Mouse (Mus musculus) hindbrain, embryonic 14.5 days (tissue): Measurements from ENCODE around the gene Vav2. TPM values are rescaled to one million over a fixed set of nuclear protein-coding genes. Genes with fewer than 3 reads are reported as not detected.

Experiments
- ATAC-seq: fragments of 200-750 bp; cut with Nextera tagmentation; 2 replicates; pipeline ENCODE4 v1.8.0; 2017; ENCODE audit warnings: moderate number of reproducible peaks, mild to moderate bottlenecking, moderate TSS enrichment, moderate library complexity; ENCODE audit not compliant: low FRiP score
- DNase-seq: peaks from one replicate; pipeline ENCODE4 v3.0.0-alpha.2; 2015; ENCODE audit warnings: low spot score
- H3K27ac ChIP-seq: fragments of 300-500 bp; sonication (generic); 2 replicates; pipeline ENCODE4 v1.5.1; 2014; ENCODE audit warnings: mild to moderate bottlenecking, moderate library complexity
- H3K27me3 ChIP-seq: fragments of 300-500 bp; sonication (generic); 2 replicates; pipeline ENCODE4 v1.6.1; 2014; ENCODE audit warnings: mild to moderate bottlenecking, low read length, mixed read lengths; ENCODE audit not compliant: control insufficient read depth, insufficient read depth
- H3K36me3 ChIP-seq: fragments of 300-500 bp; sonication (generic); replicated peaks from 2 replicates; pipeline ENCODE4 v1.6.1; 2014; ENCODE audit not compliant: control insufficient read depth, insufficient read depth
- H3K4me1 ChIP-seq: fragments of 300-500 bp; sonication (generic); replicated peaks from 2 replicates; pipeline ENCODE4 v1.6.1; 2014; ENCODE audit warnings: antibody characterized with exemption, low read length, mixed read lengths; ENCODE audit not compliant: control insufficient read depth, insufficient read depth
- H3K4me2 ChIP-seq: fragments of 300-500 bp; sonication (generic); replicated peaks from 2 replicates; pipeline ENCODE4 v1.6.1; 2014; ENCODE audit warnings: mild to moderate bottlenecking, moderate library complexity
- H3K4me3 ChIP-seq: fragments of 300-500 bp; sonication (generic); replicated peaks from 2 replicates; pipeline ENCODE4 v1.5.1; 2014; ENCODE audit warnings: mild to moderate bottlenecking, low read length
- H3K9ac ChIP-seq: fragments of 300-500 bp; sonication (generic); 2 replicates; pipeline ENCODE4 v1.6.1; 2014
- H3K9me3 ChIP-seq: fragments of 300-500 bp; sonication (generic); 2 replicates; pipeline ENCODE4 v1.6.1; 2016; ENCODE audit warnings: low read length; ENCODE audit not compliant: control insufficient read depth
- WGBS: fragments of 180-500 bp; shearing (Covaris S2); extraction: QIAGEN DNeasy Blood & Tissue Kit; methylation state at CpG from one replicate; pipeline ENCODE4 v1.1.7; 2014; 5-methylcytosine and 5-hydroxymethylcytosine counted together
- polyA plus RNA-seq: library from polyadenylated mRNA; unstranded; fragments of >200 nt; fragmentation: Nextera tagmentation; extraction: Ambion mirVana; gene quantifications from 2 replicates; pipeline ENCODE4 v1.2.1, GENCODE M21; 2014

Gene Vav2
- polyA plus RNA-seq, 1 experiment from 2014 or later, result 16.0 TPM

DNA sequence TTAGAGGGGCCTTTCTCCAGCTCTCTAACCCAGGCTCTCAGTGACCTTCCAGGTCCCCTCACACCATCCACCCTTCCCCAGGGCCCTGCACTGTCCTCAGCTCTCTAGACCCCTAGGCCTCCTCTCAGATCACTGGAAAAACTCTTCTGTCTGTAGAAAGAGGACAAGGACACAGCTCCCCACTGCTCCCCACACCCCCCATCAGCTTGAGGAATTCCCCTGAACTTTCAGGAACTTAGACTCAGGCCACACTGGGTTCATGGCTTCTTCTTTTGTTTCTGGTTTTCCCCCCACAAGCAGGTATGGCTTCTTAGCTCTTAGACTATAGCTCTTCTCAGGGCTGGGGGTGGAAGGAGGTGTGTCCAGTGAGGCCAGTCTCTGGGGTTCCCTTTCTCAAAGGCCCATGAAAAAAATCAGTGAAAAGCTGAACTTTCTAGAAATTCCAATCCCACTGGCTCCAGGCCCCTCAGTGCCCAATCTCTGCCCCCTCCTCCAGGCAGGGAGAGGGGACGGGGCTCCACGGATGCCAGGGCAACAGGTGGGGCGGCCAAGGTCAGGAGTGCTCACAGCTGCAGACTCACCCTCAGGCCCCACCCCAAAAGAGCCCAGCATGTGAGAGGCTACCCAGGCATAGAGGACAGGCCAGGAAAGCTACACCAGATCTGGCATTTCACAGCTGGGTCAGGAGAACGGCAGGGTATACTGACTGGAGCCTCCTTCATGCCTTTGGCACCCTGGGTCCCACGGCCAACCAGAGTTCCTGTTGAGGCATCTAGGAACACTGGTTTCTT, 21.5 kb downstream of the Vav2 start:
- DNase-seq (no peak), ATAC-seq (no peak)
- no peak overlapping the region for H3K4me2 ChIP-seq
- H3K4me1 ChIP-seq, result peaks cover 29% of the 10 kb centered on the region
- no peaks in the 10 kb centered on the region for H3K9me3 ChIP-seq
- H3K4me3 ChIP-seq, result no peak overlapping the region
- WGBS, result 54% methylated on average over 5 of the region's 5 CpGs
- no peaks in the 10 kb centered on the region for H3K27me3 ChIP-seq
- H3K36me3 ChIP-seq, result no peaks in the 10 kb centered on the region
- H3K9ac ChIP-seq, result 0 out of 2 replicates have a peak overlapping the region, but pooled peaks have one; percentile 4
- H3K27ac ChIP-seq, result no peak overlapping the region

DNA sequence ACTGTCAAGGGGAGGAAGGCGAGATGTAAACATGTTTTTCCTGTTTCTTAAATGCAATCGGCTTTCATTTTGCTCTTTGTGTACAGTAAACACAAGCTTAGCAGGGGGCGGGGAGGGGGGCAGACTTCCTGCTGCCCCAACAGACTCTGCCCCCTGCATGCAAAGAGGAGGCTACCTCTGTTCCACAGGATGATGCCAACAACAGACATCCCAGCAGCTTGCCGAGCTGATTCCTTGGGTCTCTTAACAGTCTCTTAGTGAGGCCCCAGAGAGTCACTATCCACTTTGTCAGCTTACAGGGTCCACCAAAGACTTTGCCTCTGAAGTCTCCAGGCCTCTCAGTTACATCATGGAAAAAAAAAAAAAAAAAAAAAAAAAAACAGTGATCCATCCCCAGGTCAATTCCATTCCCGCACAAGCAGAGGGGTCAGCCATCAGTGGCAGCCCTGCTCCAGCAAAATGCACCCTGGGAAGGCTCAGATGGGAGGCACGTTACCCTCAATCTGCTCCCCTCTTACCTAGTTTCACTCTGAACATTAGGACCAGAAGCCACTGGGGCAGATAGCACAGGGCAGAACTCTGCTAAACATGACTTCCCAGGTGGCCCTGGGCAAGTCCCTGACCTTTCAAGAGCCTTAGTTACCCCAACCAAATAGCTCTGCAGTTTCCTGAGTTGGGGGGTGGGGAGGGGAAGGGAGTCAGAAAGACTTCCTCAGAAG, 22.3 kb downstream of the Vav2 start:
- H3K4me3 ChIP-seq, result no peak overlapping the region
- H3K4me1 ChIP-seq, result peaks cover 29% of the 10 kb centered on the region
- H3K4me2 ChIP-seq, result no peak overlapping the region
- DNase-seq, result no peak
- 0 out of 2 replicates have a peak overlapping the region, but pooled peaks have one; percentile 4 for H3K9ac ChIP-seq
- ATAC-seq, result no peak
- no peak overlapping the region for H3K27ac ChIP-seq
- 36% methylated on average over 6 of the region's 6 CpGs for WGBS
- H3K27me3 ChIP-seq, result no peaks in the 10 kb centered on the region
- no peaks in the 10 kb centered on the region for H3K36me3 ChIP-seq
- no peaks in the 10 kb centered on the region; the same call in 1 of the 2 replicates for H3K9me3 ChIP-seq

GRCm38 (mm10) chr2:27401544-27401943, 25.3 kb downstream of the Vav2 start:
- Histone ChIP-seq H3K9ac (no peak overlapping the region), H3K4me1 (peaks cover 28% of the 10 kb centered on the region), H3K4me2 (no peak overlapping the region), H3K4me3 (no peak overlapping the region), H3K27ac (no peak overlapping the region), H3K27me3 (no peaks in the 10 kb centered on the region), H3K36me3 (no peaks in the 10 kb centered on the region), H3K9me3 (no peaks in the 10 kb centered on the region; the same call in 1 of the 2 replicates)
- WGBS, result 88% methylated on average over 2 of the region's 2 CpGs
- ATAC-seq, result no peak
- DNase-seq, result no peak

GRCm38 (mm10) chr2:27400083-27400482, 26.8 kb downstream of the Vav2 start:
- no peak for ATAC-seq
- Histone ChIP-seq H3K4me3 (no peak overlapping the region), H3K9ac (no peak overlapping the region), H3K4me2 (no peak overlapping the region), H3K4me1 (peaks cover 34% of the 10 kb centered on the region), H3K27ac (no peak overlapping the region), H3K27me3 (no peaks in the 10 kb centered on the region), H3K9me3 (no peaks in the 10 kb centered on the region; the same call in 1 of the 2 replicates), H3K36me3 (no peaks in the 10 kb centered on the region)
- WGBS, result 96% methylated on average over 2 of the region's 2 CpGs
- DNase-seq, result no peak

- no peak for DNase-seq
- ATAC-seq, result peak; percentile 61; the same call in 1 of the 2 replicates
Measured at GRCm38 (mm10) chr2:27396656-27397440, 30.0 kb downstream of the Vav2 start.

DNA sequence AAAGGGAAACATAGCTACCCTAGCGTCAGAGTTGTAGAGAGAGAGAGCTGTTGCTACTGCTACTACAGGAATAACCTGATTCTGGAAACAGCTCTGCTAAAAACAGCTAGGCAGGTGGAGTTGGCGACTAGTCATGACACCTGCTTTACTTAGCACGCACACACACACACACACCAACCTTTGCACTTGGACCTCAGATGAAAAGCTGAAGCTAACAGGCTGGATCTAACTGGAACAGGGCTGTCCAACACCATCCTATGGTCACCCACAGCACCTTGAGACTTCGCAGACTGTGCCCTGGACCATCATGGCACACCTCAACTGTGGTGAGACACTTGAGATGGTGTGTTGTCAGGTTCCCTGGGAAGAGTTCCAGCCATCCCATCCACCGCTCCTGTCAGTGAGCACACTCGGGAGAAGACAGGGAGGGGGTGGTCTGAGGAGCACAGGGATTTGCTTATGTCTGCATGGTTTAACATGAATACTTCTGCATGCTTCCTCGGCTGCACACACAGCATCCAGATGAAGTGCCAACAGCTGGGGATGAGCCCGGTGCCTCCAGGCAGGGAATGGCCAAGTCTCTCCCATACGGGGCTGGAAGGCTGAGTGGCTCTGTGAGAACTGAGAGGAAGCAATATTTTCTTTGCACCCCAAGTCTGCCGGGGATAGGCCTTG, 32.5 kb downstream of the Vav2 start:
- 52% methylated on average over 10 of the region's 10 CpGs for WGBS
- Histone ChIP-seq H3K4me2 (no peak overlapping the region), H3K9me3 (no peaks in the 10 kb centered on the region), H3K27me3 (no peaks in the 10 kb centered on the region), H3K27ac (no peak overlapping the region), H3K36me3 (no peaks in the 10 kb centered on the region), H3K9ac (no peak overlapping the region), H3K4me3 (no peak overlapping the region), H3K4me1 (peaks cover 57% of the 10 kb centered on the region)
- no peak for DNase-seq
- peak; percentile 25; the same call in 1 of the 2 replicates for ATAC-seq

More at GRCm38 (mm10) chr2:27396656-27397440, 30.0 kb downstream of the Vav2 start:
- H3K4me1 ChIP-seq, result peaks cover 37% of the 10 kb centered on the region
- H3K36me3 ChIP-seq, result no peaks in the 10 kb centered on the region
- H3K9me3 ChIP-seq, result no peaks in the 10 kb centered on the region; the same call in 1 of the 2 replicates
- H3K4me3 ChIP-seq, result no peak overlapping the region
- H3K27me3 ChIP-seq, result no peaks in the 10 kb centered on the region
- WGBS, result 59% methylated on average over 17 of the region's 17 CpGs
- no peak overlapping the region for H3K9ac ChIP-seq
- no peak overlapping the region for H3K4me2 ChIP-seq
- peak overlapping the region; percentile 58 for H3K27ac ChIP-seq

DNA sequence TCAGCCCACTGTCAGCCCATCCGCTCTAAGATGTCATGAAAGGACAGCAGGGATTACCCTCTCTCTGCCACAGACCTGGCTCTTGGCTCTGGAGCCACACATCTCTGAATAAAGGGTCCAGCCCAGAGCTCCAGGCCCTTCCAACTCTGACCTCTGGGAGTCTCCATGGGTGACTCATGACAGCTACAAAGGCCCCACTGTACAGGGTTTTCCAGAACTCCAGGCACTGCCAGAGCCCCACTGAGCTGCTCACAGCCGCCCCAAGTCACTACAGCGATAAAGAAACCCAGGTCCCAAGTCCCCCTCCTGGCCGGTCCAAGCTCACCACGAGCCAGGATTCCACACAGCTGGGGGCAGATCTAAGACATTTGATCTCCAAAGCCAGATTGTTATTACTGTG, 34.6 kb downstream of the Vav2 start:
- Histone ChIP-seq H3K9me3 (no peaks in the 10 kb centered on the region), H3K36me3 (no peaks in the 10 kb centered on the region), H3K27ac (no peak overlapping the region), H3K4me2 (no peak overlapping the region), H3K4me3 (no peak overlapping the region), H3K4me1 (peaks cover 54% of the 10 kb centered on the region), H3K9ac (no peak overlapping the region), H3K27me3 (no peaks in the 10 kb centered on the region)
- DNase-seq, result no peak
- ATAC-seq, result no peak
- 37% methylated on average over 5 of the region's 5 CpGs for WGBS

DNA sequence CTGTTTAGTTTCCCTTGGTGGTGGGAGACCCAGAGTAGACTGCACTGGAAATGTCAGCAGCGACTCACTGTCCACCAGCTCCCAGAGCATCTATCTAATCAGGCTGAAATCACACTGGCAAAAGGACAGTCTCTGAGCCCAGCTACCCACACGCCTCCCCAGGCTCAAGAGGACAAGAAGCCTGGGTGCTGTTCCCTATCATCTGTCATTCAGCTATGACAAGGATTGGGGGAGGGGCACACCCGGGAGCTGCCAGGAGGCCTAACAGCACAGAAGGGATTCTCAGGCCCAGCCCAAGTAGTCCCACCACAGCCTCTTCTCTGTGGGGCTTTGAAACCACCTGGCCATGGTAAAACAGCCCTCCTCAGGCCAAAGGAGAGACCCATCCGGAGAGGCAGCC, 36.1 kb downstream of the Vav2 start:
- Histone ChIP-seq H3K27ac (no peak overlapping the region), H3K4me3 (no peak overlapping the region), H3K4me2 (no peak overlapping the region), H3K36me3 (0 out of 2 replicates have a peak, but pooled peaks cover 3% of the 10 kb centered on the region), H3K27me3 (no peaks in the 10 kb centered on the region), H3K9me3 (no peaks in the 10 kb centered on the region), H3K4me1 (peaks cover 39% of the 10 kb centered on the region), H3K9ac (no peak overlapping the region)
- no peak for ATAC-seq
- WGBS, result 53% methylated on average over 4 of the region's 4 CpGs
- no peak for DNase-seq
